Mouse (Mus musculus): Measurements from ENCODE around the gene Ssr2. TPM values are rescaled to one million over a fixed set of nuclear protein-coding genes. Genes with fewer than 3 reads are reported as not detected.

Ssr2 gene
- polyA plus RNA-seq, 1 experiment from 2014 or later = 185 TPM

- Histone ChIP-seq H3K4me3 (peak overlapping the region; percentile 92), H3K9me3 (no peaks in the 10 kb centered on the region), H3K36me3 (peaks cover 15% of the 10 kb centered on the region), H3K4me1 (peaks cover 30% of the 10 kb centered on the region), H3K9ac (peak overlapping the region; percentile 95), H3K27ac (peak overlapping the region; percentile 98), H3K27me3 (no peaks in the 10 kb centered on the region), H3K4me2 (replicated peaks) (peak overlapping the region; percentile 97)
- no peak for ATAC-seq (ENCODE audit: insufficient number of reproducible peaks, insufficient read depth, low FRiP score, low TSS enrichment)
- under 1% methylated on average over 24 of the region's 24 CpGs for WGBS
Observed at GRCm38 (mm10) chr3:88622113-88622940, 46.7 kb downstream of the Ssr2 start.

- Histone ChIP-seq H3K4me1 (peaks cover 30% of the 10 kb centered on the region), H3K4me3 (peak overlapping the region; percentile 92), H3K36me3 (peaks cover 15% of the 10 kb centered on the region), H3K27ac (peak overlapping the region; percentile 98), H3K9ac (peak overlapping the region; percentile 95), H3K4me2 (replicated peaks) (peak overlapping the region; percentile 97), H3K9me3 (no peaks in the 10 kb centered on the region), H3K27me3 (no peaks in the 10 kb centered on the region)
- peak; percentile 48; the same call in 1 of the 2 replicates for ATAC-seq (ENCODE audit: insufficient number of reproducible peaks, insufficient read depth, low FRiP score, low TSS enrichment)
- 0% methylated on average over 6 of the region's 6 CpGs for WGBS
Observed at GRCm38 (mm10) chr3:88622941-88623345, 47.3 kb downstream of the Ssr2 start.

GRCm38 (mm10) chr3:88623346-88624135, 47.9 kb downstream of the Ssr2 start:
- Histone ChIP-seq H3K4me1 (peaks cover 30% of the 10 kb centered on the region), H3K27me3 (no peaks in the 10 kb centered on the region), H3K9me3 (no peaks in the 10 kb centered on the region), H3K4me3 (peak overlapping the region; percentile 92), H3K9ac (peak overlapping the region; percentile 95), H3K27ac (peak overlapping the region; percentile 98), H3K4me2 (replicated peaks) (peak overlapping the region; percentile 97), H3K36me3 (peaks cover 15% of the 10 kb centered on the region)
- ATAC-seq (ENCODE audit: insufficient number of reproducible peaks, insufficient read depth, low FRiP score, low TSS enrichment) = no peak
- WGBS = 3% methylated on average over 15 of the region's 15 CpGs

- Histone ChIP-seq H3K4me2 (replicated peaks) (peak overlapping the region; percentile 97), H3K27ac (peak overlapping the region; percentile 98), H3K36me3 (peaks cover 21% of the 10 kb centered on the region), H3K9ac (peak overlapping the region; percentile 95), H3K9me3 (no peaks in the 10 kb centered on the region), H3K4me1 (peaks cover 30% of the 10 kb centered on the region), H3K27me3 (no peaks in the 10 kb centered on the region), H3K4me3 (peak overlapping the region; percentile 92)
- no peak for ATAC-seq (ENCODE audit: insufficient number of reproducible peaks, insufficient read depth, low FRiP score, low TSS enrichment)
- WGBS = 23% methylated on average over 4 of the region's 4 CpGs
Observed at GRCm38 (mm10) chr3:88624324-88624723, 48.6 kb downstream of the Ssr2 start.

- no peak for ATAC-seq (ENCODE audit: insufficient number of reproducible peaks, insufficient read depth, low FRiP score, low TSS enrichment)
- H3K27ac ChIP-seq = peak overlapping the region; percentile 98
- peaks cover 27% of the 10 kb centered on the region for H3K36me3 ChIP-seq
- 0 out of 2 replicates have a peak overlapping the region, but pooled peaks have one; percentile 92 for H3K4me3 ChIP-seq
- H3K4me2 ChIP-seq (replicated peaks) = peak overlapping the region; percentile 97
- no peaks in the 10 kb centered on the region for H3K27me3 ChIP-seq
- H3K9ac ChIP-seq = peak overlapping the region; percentile 95
- WGBS = 57% methylated on average over 2 of the region's 2 CpGs
- no peaks in the 10 kb centered on the region for H3K9me3 ChIP-seq
- peaks cover 26% of the 10 kb centered on the region for H3K4me1 ChIP-seq
Observed at GRCm38 (mm10) chr3:88624951-88625350, 49.3 kb downstream of the Ssr2 start.

GRCm38 (mm10) chr3:88625531-88625930, 49.9 kb downstream of the Ssr2 start:
- Histone ChIP-seq H3K9me3 (no peaks in the 10 kb centered on the region), H3K36me3 (peaks cover 33% of the 10 kb centered on the region), H3K4me2 (replicated peaks) (no peak overlapping the region), H3K27me3 (no peaks in the 10 kb centered on the region), H3K9ac (no peak overlapping the region), H3K27ac (no peak overlapping the region), H3K4me3 (no peak overlapping the region), H3K4me1 (peaks cover 21% of the 10 kb centered on the region)
- ATAC-seq (ENCODE audit: insufficient number of reproducible peaks, insufficient read depth, low FRiP score, low TSS enrichment) = no peak
- 87% methylated on average over 7 of the region's 7 CpGs for WGBS

GRCm38 (mm10) chr3:88626316-88626715, 50.6 kb downstream of the Ssr2 start:
- ATAC-seq (ENCODE audit: insufficient number of reproducible peaks, insufficient read depth, low FRiP score, low TSS enrichment) = no peak
- H3K4me2 ChIP-seq (replicated peaks) = no peak overlapping the region
- 84% methylated on average over 7 of the region's 7 CpGs for WGBS
- no peak overlapping the region for H3K27ac ChIP-seq
- peaks cover 19% of the 10 kb centered on the region for H3K4me1 ChIP-seq
- H3K4me3 ChIP-seq = no peak overlapping the region
- peaks cover 41% of the 10 kb centered on the region for H3K36me3 ChIP-seq
- H3K9me3 ChIP-seq = no peaks in the 10 kb centered on the region
- no peaks in the 10 kb centered on the region for H3K27me3 ChIP-seq
- H3K9ac ChIP-seq = no peak overlapping the region

GRCm38 (mm10) chr3:88627114-88627513, 51.4 kb downstream of the Ssr2 start:
- Histone ChIP-seq H3K4me2 (replicated peaks) (no peak overlapping the region), H3K4me3 (no peak overlapping the region), H3K27me3 (no peaks in the 10 kb centered on the region), H3K9ac (no peak overlapping the region), H3K4me1 (peaks cover 19% of the 10 kb centered on the region), H3K27ac (no peak overlapping the region), H3K36me3 (peaks cover 49% of the 10 kb centered on the region), H3K9me3 (no peaks in the 10 kb centered on the region)
- ATAC-seq (ENCODE audit: insufficient number of reproducible peaks, insufficient read depth, low FRiP score, low TSS enrichment) = no peak
- 63% methylated on average over 4 of the region's 4 CpGs for WGBS

GRCm38 (mm10) chr3:88627535-88627934, 51.9 kb downstream of the Ssr2 start:
- ATAC-seq (ENCODE audit: insufficient number of reproducible peaks, insufficient read depth, low FRiP score, low TSS enrichment) = no peak
- peaks cover 53% of the 10 kb centered on the region for H3K36me3 ChIP-seq
- no peak overlapping the region for H3K9ac ChIP-seq
- no peaks in the 10 kb centered on the region for H3K27me3 ChIP-seq
- no peak overlapping the region for H3K4me3 ChIP-seq
- WGBS = 82% methylated on average over 2 of the region's 2 CpGs
- no peak overlapping the region for H3K4me2 ChIP-seq (replicated peaks)
- no peak overlapping the region for H3K27ac ChIP-seq
- peaks cover 19% of the 10 kb centered on the region for H3K4me1 ChIP-seq
- H3K9me3 ChIP-seq = no peaks in the 10 kb centered on the region

GRCm38 (mm10) chr3:88628766-88629165, 53.1 kb downstream of the Ssr2 start:
- no peak overlapping the region; the same call in 1 of the 2 replicates for H3K9ac ChIP-seq
- peaks cover 65% of the 10 kb centered on the region for H3K36me3 ChIP-seq
- no peak overlapping the region for H3K4me2 ChIP-seq (replicated peaks)
- WGBS = 68% methylated on average over 4 of the region's 4 CpGs
- H3K27ac ChIP-seq = peak overlapping the region; percentile 7; the same call in 1 of the 2 replicates
- no peak for ATAC-seq (ENCODE audit: insufficient number of reproducible peaks, insufficient read depth, low FRiP score, low TSS enrichment)
- no peak overlapping the region for H3K4me3 ChIP-seq
- peaks cover 15% of the 10 kb centered on the region for H3K4me1 ChIP-seq
- no peaks in the 10 kb centered on the region for H3K9me3 ChIP-seq
- no peaks in the 10 kb centered on the region for H3K27me3 ChIP-seq

- no peak overlapping the region; the same call in 1 of the 2 replicates for H3K9ac ChIP-seq
- H3K4me2 ChIP-seq (replicated peaks) = no peak overlapping the region
- H3K9me3 ChIP-seq = no peaks in the 10 kb centered on the region
- H3K4me1 ChIP-seq = peaks cover 11% of the 10 kb centered on the region
- WGBS = 63% methylated on average over 13 of the region's 13 CpGs
- H3K36me3 ChIP-seq = peaks cover 70% of the 10 kb centered on the region
- no peak for ATAC-seq (ENCODE audit: insufficient number of reproducible peaks, insufficient read depth, low FRiP score, low TSS enrichment)
- H3K27me3 ChIP-seq = no peaks in the 10 kb centered on the region
- peak overlapping the region; percentile 7; the same call in 1 of the 2 replicates for H3K27ac ChIP-seq
- H3K4me3 ChIP-seq = no peak overlapping the region
Observed at GRCm38 (mm10) chr3:88629244-88629643, 53.6 kb downstream of the Ssr2 start.

Data from embryonic facial prominence, embryonic 12.5 days (tissue).